Mouse (Mus musculus) left cerebral cortex, postnatal 10 days (tissue): Measurements from ENCODE around the gene Gm21190. TPM values are rescaled to one million over a fixed set of nuclear protein-coding genes. Genes with fewer than 3 reads are reported as not detected.
A peak's percentile ranks its signal among the peaks of the same experiment; 100 is the strongest.
"Not testable (repeated sequence)": the region's sequence is repeated elsewhere in the genome, so short reads cannot be mapped to it uniquely, and the experiment has no call there.

ENCODE experiments used
- DNase-seq, 2 experiments: peaks; one replicate each; pipeline ENCODE4 v3.0.0; 2021 to 2022; ENCODE audit warnings: low spot score in 2 of 2, mixed read lengths in 1 of 2; ENCODE audit errors: extremely low spot score in 1 of 2
- intact Hi-C: fragments of 180-260 bp; cut with DNase I; formaldehyde crosslinking; loops from one replicate; pipeline ENCODE4 v1.15.1; 2025
- total RNA-seq, 2 experiments: library from RNA; stranded (reverse); gene quantifications; 2 replicates each; pipeline ENCODE4 v1.2.3; 2021

Gm21190 gene
- total RNA-seq, 2 experiments from 2014 or later: not detected

- DNase-seq: peak in 1 of 2 experiments; percentile 24
Observed at GRCm38 (mm10) chr5:15498774-15499400, 30.1 kb downstream of the Gm21190 start.

GRCm38 (mm10) chr5:15498350-15498749, 30.7 kb downstream of the Gm21190 start:
- intact Hi-C loops, DNase-seq: not testable (repeated sequence)

More at GRCm38 (mm10) chr5:15498774-15499400, 30.1 kb downstream of the Gm21190 start:
- intact Hi-C loops: not testable (repeated sequence)

DNA sequence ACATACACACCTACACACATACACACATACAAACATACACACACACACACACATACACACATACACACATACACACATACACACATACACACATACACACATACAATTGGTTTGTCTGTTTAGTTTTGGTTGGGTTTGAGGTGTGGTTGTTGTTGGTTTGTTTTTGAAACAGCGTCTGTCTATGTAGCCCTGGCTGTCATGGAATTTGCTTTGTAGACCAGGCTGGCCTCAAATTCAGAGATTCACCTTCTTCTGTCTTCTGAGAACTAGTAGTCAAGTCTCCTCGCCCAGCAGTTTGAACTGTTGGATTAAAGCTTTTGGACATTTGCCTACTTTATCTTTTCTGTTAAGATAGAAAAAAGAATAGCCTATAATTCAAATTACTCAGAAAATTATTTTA, 38.1 kb downstream of the Gm21190 start:
- intact Hi-C loops, DNase-seq: not testable (repeated sequence)

DNA sequence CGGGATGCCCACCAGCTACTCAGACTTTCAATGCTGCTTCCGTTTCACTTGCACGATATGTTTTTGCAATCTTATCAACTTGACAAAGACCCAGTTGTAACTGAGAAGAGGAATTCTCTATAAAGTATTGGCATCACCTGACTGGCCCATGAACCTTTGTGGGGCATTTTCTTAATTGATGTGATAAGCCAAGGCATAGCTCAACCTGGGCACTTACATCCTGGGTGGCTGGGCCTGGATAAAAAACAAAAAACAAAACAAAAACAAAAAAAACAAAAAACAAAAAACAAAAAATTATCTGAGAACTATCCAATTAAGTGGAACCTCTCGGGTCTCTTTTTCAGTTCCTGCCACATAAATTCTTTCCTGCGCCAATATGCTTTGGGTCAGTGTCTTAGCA, 40.3 kb downstream of the Gm21190 start:
- DNase-seq: no peak
- intact Hi-C loops: no loop called here

DNA sequence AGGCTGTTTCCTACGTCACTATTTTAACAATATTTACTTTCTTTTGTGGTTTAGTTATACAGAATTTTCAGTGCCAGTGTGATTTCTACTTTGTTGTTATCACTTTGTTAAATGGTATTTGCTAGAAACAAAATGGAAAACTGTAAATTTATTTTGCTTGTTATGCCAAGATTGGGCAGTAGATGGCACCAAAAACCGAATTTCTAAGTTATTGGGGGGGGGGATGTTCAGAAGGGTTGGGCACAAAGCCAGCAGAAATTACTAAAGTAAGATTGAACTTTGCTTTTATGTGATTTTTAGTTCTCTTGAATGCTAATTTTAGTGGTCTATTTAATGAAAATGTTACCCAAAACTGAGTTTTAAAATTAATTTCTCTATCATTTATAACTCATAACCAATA, 44.4 kb downstream of the Gm21190 start:
- DNase-seq, intact Hi-C loops: not testable (repeated sequence)

GRCm38 (mm10) chr5:15483576-15483975, 45.4 kb downstream of the Gm21190 start:
- DNase-seq, intact Hi-C loops: not testable (repeated sequence)

DNA sequence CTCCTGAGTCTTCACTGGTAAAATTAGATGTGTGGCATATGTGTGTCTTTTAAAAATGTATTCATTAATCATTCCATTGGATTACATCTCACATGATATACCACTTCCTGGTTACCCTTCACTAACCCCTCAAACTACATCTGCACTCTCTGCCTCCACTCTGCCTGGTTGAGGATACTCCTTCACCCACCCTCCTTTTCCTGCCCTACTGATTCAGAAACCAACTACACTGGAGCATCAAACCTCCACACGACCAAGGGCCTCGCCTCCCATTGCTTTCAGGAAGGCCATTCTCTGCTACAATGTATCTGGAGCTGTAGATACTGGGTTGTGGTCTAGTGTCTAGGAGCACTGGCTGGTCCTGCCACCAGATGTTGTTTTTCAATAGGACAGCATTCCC, 46.2 kb downstream of the Gm21190 start:
- intact Hi-C loops: not testable (repeated sequence)
- peak in 1 of 2 experiments; percentile 19 for DNase-seq

DNA sequence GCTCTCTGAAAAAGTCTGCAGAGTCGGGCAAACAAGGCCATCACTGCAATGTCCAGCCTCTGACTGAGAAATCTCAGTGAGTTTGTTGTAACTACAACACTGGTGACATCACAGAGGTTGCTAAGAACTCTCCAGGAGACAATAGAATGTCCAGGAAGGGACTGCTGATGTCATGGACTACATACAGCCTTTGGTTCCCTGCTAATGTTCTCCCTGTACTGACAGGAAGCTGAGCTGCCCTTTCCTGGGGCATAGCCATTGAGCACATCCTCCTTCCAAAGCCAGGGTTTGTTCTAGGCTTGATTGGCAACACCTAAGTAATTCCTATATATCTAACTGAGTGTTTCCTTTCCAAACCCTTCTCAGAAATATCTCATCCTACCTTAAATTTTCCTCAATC, 52.6 kb downstream of the Gm21190 start, which contains the start of gene Gm21149:
Gene Gm21149 (minus strand): TSS at position 101 of the 400 bp plus-strand sequence.
- intact Hi-C loops: not testable (repeated sequence)

More for the DNA sequence above, 52.6 kb downstream of the Gm21190 start, which contains the start of gene Gm21149:
- not testable (repeated sequence) for DNase-seq

Other genes starting within 250 kb of the Gm21190 start
- not detected for gene Gm21149, start 52.7 kb downstream of the Gm21190 start, total RNA-seq
- gene Gm21083, start 48.1 kb upstream of the Gm21190 start, total RNA-seq: not detected
- gene Speer4d, start 89.8 kb upstream of the Gm21190 start, total RNA-seq: not detected
- not detected for gene 4930572O03Rik, start 127.8 kb upstream of the Gm21190 start, total RNA-seq
- gene Speer4c, start 185.0 kb upstream of the Gm21190 start, total RNA-seq: not detected